Mouse (Mus musculus) midbrain, embryonic 13.5 days (tissue): ENCODE results near the gene Arhgap27. TPM values are rescaled to one million over a fixed set of nuclear protein-coding genes. Genes with fewer than 3 reads are reported as not detected.

ENCODE experiments used
- ATAC-seq: fragments of 200-750 bp; cut with Nextera tagmentation; 2 replicates; pipeline ENCODE4 v1.8.0; 2017; ENCODE audit warnings: mild to moderate bottlenecking, moderate TSS enrichment, moderate library complexity
- H3K27ac ChIP-seq: fragments of 300-500 bp; sonication (generic); 2 replicates; pipeline ENCODE4 v1.5.1; 2015; ENCODE audit warnings: inconsistent platforms, mild to moderate bottlenecking, moderate library complexity
- H3K27me3 ChIP-seq: fragments of 300-500 bp; sonication (generic); 2 replicates; pipeline ENCODE4 v1.6.1; 2015; ENCODE audit warnings: mild to moderate bottlenecking, inconsistent platforms
- H3K36me3 ChIP-seq: fragments of 300-500 bp; sonication (generic); 2 replicates; pipeline ENCODE4 v1.6.1; 2015; ENCODE audit warnings: mild to moderate bottlenecking, inconsistent platforms
- H3K4me1 ChIP-seq: fragments of 300-500 bp; sonication (generic); replicated peaks from 2 replicates; pipeline ENCODE4 v1.6.1; 2015; ENCODE audit warnings: inconsistent platforms
- H3K4me2 ChIP-seq: fragments of 300-500 bp; sonication (generic); replicated peaks from 2 replicates; pipeline ENCODE4 v1.6.1; 2015; ENCODE audit warnings: moderate library complexity, mild to moderate bottlenecking, inconsistent platforms
- H3K4me3 ChIP-seq: fragments of 300-500 bp; sonication (generic); replicated peaks from 2 replicates; pipeline ENCODE4 v1.5.1; 2015; ENCODE audit warnings: mild to moderate bottlenecking, inconsistent platforms
- H3K9ac ChIP-seq: fragments of 300-500 bp; sonication (generic); replicated peaks from 2 replicates; pipeline ENCODE4 v1.6.1; 2015; ENCODE audit warnings: mild to moderate bottlenecking, inconsistent platforms
- H3K9me3 ChIP-seq: fragments of 300-500 bp; sonication (generic); 2 replicates; pipeline ENCODE4 v1.6.1; 2016; ENCODE audit warnings: mild to moderate bottlenecking, inconsistent platforms
- WGBS: fragments of 180-500 bp; shearing (Covaris S2); methylation state at CpG from one replicate; pipeline ENCODE4 v1.1.7; 2015; 5-methylcytosine and 5-hydroxymethylcytosine counted together
- polyA plus RNA-seq: library from polyadenylated mRNA; unstranded; fragments of >200 nt; fragmentation: Nextera tagmentation; extraction: Ambion mirVana; gene quantifications from 2 replicates; pipeline ENCODE4 v1.2.1, GENCODE M21; 2015

The Arhgap27 gene
- polyA plus RNA-seq, 1 experiment from 2014 or later = 2.6 TPM

DNA sequence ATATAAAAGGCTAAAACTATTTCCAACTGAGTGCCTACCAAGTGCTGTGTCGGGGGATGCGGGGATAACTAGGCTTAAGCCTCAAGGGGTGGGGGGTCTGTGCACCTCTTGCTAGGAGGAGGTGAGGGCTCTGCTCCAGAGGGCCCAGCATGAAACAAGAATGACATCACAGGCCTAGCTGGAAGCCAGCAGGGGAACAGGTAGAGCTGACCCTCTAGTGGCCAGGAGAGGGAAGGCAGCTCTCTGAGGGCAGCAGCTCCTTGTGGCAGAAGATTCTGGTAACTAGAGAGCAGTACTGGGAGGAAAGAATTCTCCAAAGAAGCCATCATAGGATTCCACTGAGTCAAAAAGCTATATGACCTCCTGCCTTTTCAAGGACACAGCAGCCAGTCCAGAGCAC lies 38.7 kb upstream of the Arhgap27 start:
- Histone ChIP-seq H3K4me1 (0 out of 2 replicates have a peak, but pooled peaks cover under 1% of the 10 kb centered on the region), H3K4me2 (no peak overlapping the region), H3K36me3 (peaks cover 36% of the 10 kb centered on the region), H3K9ac (no peak overlapping the region), H3K27ac (no peak overlapping the region), H3K4me3 (no peak overlapping the region), H3K27me3 (no peaks in the 10 kb centered on the region), H3K9me3 (no peaks in the 10 kb centered on the region)
- 65% methylated on average over 2 of the region's 2 CpGs for WGBS
- ATAC-seq = no peak

DNA sequence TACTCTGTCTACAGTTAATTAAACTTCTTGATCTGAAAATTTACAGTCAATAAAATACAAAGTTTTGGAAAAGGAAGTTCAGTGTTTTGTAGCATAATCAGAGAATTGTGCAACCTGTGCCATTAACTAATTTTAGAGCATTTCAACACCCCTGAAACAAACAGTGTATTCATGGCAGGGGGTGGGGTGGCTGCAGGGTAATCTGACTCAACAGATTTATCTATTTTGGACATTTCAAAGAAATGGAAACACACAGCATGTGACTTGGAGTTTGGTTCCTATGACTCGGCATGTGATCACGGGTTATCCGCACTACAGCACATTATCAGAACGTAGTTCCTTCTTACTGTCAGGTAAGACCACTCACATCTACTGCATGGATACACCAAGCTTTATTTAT lies 36.5 kb upstream of the Arhgap27 start:
- WGBS = 95% methylated on average over 4 of the region's 4 CpGs
- Histone ChIP-seq H3K27me3 (no peaks in the 10 kb centered on the region), H3K4me2 (no peak overlapping the region), H3K4me1 (no peaks in the 10 kb centered on the region), H3K36me3 (peaks cover 48% of the 10 kb centered on the region), H3K27ac (no peak overlapping the region), H3K9me3 (no peaks in the 10 kb centered on the region), H3K9ac (no peak overlapping the region), H3K4me3 (no peak overlapping the region)
- no peak for ATAC-seq

DNA sequence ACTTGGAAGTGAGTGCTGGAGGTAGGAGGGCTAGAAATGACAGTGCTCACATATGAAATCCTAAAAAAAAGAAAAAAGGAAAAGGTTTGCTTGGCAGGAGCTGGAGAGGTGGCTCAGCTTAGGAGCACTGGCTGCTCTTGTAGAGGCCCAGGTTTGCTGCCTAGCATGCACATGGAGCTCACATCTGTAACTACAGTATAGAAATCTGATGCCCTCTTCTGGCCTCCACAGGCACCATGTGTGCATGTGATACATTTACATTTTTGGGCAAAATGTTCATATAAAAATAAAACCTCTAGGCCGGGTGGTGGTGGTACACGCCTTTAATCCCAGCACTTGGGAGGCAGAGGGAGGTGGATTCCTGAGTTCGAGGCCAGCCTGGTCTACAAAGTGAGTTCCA lies 35.6 kb upstream of the Arhgap27 start:
- WGBS = 88% methylated on average over 3 of the region's 3 CpGs
- no peak overlapping the region for H3K9ac ChIP-seq
- no peak overlapping the region for H3K27ac ChIP-seq
- H3K27me3 ChIP-seq = no peaks in the 10 kb centered on the region
- no peaks in the 10 kb centered on the region for H3K4me1 ChIP-seq
- no peaks in the 10 kb centered on the region for H3K9me3 ChIP-seq
- no peak overlapping the region for H3K4me3 ChIP-seq
- no peak overlapping the region for H3K4me2 ChIP-seq
- no peak for ATAC-seq
- H3K36me3 ChIP-seq = peaks cover 55% of the 10 kb centered on the region

DNA sequence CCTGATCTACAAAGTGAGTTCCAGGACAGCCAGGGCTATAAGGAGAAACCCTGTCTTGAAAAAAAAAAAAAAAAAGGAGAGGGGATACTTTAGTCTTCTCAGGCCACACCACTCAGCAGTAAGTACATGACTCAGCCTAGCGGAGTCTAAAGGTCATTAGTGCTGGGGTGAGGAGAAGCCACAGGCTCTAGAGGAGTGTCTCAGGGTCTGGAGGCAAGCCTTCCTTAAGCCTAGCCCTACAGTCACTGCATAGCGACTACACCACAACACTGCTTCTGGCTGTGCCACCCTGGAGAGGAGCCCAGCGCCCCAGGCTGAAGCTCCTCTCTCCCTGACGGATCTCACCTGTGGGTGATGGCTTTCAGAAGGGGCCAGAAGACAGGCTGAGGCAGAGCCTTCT lies 33.2 kb upstream of the Arhgap27 start:
- no peaks in the 10 kb centered on the region for H3K4me1 ChIP-seq
- no peaks in the 10 kb centered on the region for H3K27me3 ChIP-seq
- no peak overlapping the region for H3K9ac ChIP-seq
- 92% methylated on average over 4 of the region's 4 CpGs for WGBS
- no peak for ATAC-seq
- H3K27ac ChIP-seq = no peak overlapping the region
- peaks cover 60% of the 10 kb centered on the region for H3K36me3 ChIP-seq
- no peaks in the 10 kb centered on the region for H3K9me3 ChIP-seq
- no peak overlapping the region for H3K4me2 ChIP-seq
- no peak overlapping the region for H3K4me3 ChIP-seq

DNA sequence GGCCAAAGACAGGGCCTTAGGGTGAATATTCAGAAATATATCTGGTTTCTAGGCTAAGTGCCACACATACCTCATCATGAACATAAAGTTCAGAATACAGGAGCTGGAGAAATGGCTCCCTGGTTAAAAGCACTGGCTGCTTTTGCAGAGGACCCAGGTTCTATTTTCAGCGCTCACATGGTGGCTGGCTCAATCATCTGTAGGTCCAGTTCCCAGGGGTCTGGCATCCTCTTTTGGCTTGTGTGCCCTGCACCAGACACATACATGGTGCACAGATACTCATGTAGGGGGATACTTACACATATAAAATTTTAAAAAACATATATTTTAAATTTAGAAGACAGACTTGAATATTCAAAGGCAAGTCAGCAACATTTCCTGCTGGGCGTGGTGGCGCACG lies 32.7 kb upstream of the Arhgap27 start:
- ATAC-seq = no peak
- H3K27ac ChIP-seq = no peak overlapping the region
- no peak overlapping the region for H3K9ac ChIP-seq
- no peak overlapping the region for H3K4me2 ChIP-seq
- peaks cover 62% of the 10 kb centered on the region for H3K36me3 ChIP-seq
- H3K9me3 ChIP-seq = no peaks in the 10 kb centered on the region
- 96% methylated on average over 4 of the region's 4 CpGs for WGBS
- H3K4me1 ChIP-seq = no peaks in the 10 kb centered on the region
- H3K27me3 ChIP-seq = no peaks in the 10 kb centered on the region
- H3K4me3 ChIP-seq = no peak overlapping the region

DNA sequence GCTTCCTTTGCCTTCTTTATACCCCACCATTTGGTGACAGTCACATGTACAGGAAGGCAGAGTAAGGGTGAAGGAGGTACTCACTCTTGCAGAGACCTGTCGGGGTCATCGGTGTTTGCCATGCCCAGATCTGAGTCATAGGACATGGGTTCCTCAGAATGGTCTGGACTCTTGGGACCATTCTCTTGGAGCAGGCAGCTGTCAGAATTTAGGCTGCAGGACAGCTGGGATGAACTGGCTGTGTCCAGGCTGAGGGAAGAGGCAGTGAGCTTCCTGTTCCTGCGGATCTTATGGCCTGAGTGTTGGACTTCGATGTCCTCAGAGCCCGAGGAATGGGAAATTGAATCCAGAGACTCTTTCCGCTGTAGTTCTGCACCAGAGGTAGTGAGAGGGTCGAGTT lies 31.1 kb upstream of the Arhgap27 start:
- Histone ChIP-seq H3K4me3 (no peak overlapping the region), H3K27me3 (no peaks in the 10 kb centered on the region), H3K4me2 (no peak overlapping the region), H3K9me3 (no peaks in the 10 kb centered on the region), H3K36me3 (peaks cover 71% of the 10 kb centered on the region), H3K27ac (no peak overlapping the region), H3K9ac (no peak overlapping the region), H3K4me1 (no peaks in the 10 kb centered on the region)
- ATAC-seq = no peak
- WGBS = 94% methylated on average over 7 of the region's 7 CpGs

DNA sequence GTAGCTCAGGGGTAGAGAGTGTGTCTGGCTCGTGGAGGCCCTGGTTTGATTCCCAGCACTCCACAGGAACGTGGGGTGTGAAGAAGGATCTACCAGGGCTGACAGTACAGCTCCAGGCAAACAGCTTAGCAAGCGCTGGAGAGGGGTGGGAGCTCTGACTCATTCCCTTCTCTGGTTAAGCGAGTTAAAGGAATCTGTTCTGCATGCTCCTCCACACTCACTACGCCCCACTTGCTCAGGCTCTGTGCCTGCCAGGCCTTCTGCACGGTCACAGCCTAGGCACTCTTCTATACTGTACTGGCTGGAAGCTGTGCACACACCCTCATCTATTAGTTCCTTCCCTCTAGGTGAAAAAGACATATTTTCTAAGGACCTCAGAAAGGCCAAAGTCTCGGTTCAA lies 30.5 kb upstream of the Arhgap27 start:
- ATAC-seq = no peak
- H3K9ac ChIP-seq = no peak overlapping the region
- H3K9me3 ChIP-seq = no peaks in the 10 kb centered on the region
- H3K4me3 ChIP-seq = no peak overlapping the region
- WGBS = 94% methylated on average over 7 of the region's 7 CpGs
- no peak overlapping the region for H3K27ac ChIP-seq
- H3K4me1 ChIP-seq = no peaks in the 10 kb centered on the region
- H3K27me3 ChIP-seq = no peaks in the 10 kb centered on the region
- peaks cover 74% of the 10 kb centered on the region for H3K36me3 ChIP-seq
- H3K4me2 ChIP-seq = no peak overlapping the region

DNA sequence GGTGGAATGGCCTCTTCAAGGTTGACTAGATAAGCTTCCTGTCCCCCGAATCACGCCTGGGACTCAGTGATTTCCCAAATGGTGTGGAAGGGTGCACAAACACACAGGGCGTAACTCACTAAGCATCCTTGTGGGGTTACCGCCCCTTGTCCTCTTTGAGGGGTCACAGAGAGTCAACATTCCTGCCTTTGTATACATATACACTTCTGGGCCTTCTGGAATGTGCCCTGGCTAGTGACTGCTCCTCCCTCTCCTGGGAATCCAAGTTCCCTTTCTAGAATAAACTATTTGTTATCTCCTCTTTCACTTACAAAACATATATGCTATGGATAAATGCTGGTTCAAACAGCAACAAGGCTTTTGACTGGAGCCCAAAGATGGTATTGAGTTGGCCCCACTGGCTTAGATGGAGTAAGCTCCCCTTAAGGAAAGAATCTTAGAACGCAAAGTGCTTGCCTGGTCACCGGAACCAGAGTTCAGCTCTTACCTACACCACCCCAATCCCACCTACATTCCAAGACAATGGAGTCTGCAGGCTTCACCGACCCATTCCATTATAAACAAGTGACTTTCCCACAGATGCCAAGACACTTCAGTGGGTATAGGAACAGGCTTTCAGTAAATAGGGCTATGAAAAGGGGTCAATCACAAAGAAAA lies 24.5 kb upstream of the Arhgap27 start:
- Histone ChIP-seq H3K4me1 (no peaks in the 10 kb centered on the region), H3K4me3 (no peak overlapping the region), H3K36me3 (peaks cover 49% of the 10 kb centered on the region), H3K9ac (no peak overlapping the region), H3K27me3 (no peaks in the 10 kb centered on the region), H3K4me2 (no peak overlapping the region), H3K27ac (no peak overlapping the region), H3K9me3 (no peaks in the 10 kb centered on the region)
- 83% methylated on average over 7 of the region's 7 CpGs for WGBS
- no peak for ATAC-seq

DNA sequence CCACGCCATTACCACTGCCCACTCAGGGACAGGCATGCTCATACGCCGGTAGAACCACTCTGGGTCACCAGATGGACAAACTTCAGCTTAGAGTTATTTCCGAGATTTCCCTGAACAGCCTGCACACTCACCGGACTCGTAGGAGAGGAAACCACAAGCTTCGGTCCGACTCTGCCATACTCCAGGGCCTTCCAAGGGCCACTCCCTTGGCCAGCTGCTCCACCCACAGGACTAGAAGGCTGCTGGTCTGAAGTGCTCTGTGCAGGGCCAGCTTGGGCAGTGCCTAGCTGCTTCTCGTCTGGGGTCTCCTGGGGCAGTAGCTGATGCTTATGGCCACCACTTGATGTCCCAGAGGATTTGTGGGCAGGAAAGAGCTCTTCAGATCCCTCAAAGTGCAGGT lies 23.3 kb upstream of the Arhgap27 start:
- no peaks in the 10 kb centered on the region for H3K27me3 ChIP-seq
- H3K4me3 ChIP-seq = no peak overlapping the region
- no peaks in the 10 kb centered on the region for H3K9me3 ChIP-seq
- H3K4me1 ChIP-seq = no peaks in the 10 kb centered on the region
- H3K4me2 ChIP-seq = no peak overlapping the region
- H3K36me3 ChIP-seq = peaks cover 37% of the 10 kb centered on the region
- WGBS = 94% methylated on average over 9 of the region's 9 CpGs
- ATAC-seq = no peak
- no peak overlapping the region for H3K9ac ChIP-seq
- H3K27ac ChIP-seq = no peak overlapping the region

DNA sequence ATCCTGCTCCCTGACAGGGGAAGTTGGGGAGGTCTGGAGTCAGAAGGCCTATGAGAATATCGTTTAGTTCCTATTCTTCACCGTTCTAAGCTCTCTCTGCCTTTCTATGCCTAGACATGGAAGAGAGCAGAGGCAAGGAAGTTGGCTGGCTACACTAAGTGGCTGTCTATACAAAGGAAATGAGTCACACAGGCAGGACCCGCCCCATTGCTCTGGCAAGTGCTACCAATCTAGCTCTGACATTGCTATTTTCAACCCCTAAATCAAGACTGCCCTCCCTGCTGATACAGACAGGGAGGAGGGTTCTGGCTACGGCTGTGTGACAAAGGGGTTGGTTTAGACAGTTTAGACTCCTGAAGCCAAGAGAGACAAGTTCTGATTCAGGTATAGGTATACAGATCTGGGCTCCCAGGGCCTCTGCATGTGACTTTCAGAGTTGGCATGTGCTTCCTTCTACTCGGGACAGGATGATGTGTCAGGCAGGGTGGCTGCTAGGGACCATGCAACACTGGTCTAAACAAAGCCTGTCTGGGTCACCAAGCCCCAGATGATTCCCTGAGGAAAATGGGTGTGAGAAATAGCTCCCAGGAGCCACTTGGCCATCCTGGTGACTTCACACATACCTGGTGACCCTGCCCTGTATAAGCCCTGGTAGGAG lies 18.6 kb upstream of the Arhgap27 start:
- Histone ChIP-seq H3K4me1 (no peaks in the 10 kb centered on the region), H3K27me3 (no peaks in the 10 kb centered on the region), H3K4me3 (no peak overlapping the region), H3K9ac (no peak overlapping the region), H3K9me3 (no peaks in the 10 kb centered on the region), H3K4me2 (no peak overlapping the region), H3K27ac (no peak overlapping the region), H3K36me3 (peaks cover 45% of the 10 kb centered on the region)
- WGBS = 85% methylated on average over 5 of the region's 5 CpGs
- ATAC-seq = no peak

DNA sequence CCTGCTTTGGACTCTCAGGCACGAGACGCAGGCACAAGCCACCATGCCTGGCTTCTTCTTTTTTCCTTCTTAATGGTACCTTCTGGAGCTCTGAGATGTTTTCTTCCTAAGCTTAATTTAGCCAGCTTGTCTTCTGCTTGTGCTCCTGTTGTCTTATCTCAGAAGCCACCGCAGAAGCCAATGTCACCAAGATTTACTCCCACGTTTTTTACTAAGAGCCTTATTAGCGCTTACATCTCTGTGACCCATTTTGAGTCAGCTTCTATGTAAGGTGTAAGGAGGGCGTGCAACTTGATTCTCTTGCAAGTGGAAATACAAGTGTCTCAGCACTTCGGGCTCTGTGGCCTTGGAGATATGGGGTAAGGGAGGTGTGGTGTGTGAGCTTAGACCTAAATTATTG lies 18.0 kb upstream of the Arhgap27 start:
- ATAC-seq = no peak
- H3K4me3 ChIP-seq = no peak overlapping the region
- 95% methylated on average over 7 of the region's 7 CpGs for WGBS

DNA sequence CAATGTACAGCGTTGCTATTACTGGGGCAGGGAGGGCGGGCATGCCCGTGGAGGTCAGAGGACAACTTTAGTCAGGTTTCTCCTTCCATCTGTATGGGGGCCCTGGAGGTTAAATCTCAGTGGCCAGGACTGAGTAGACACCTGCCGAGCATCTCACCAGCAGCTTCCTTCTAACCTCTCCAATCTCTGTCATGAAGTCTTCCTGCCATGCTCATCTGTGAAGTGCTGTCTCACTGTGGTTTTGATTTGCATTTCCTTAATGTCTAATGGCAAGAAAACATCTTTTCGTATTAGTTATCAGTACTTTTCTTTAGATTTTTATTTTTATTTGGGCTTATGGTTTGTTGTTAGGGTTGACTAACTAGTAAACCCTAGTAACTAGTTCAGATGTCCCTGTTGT lies 17.0 kb upstream of the Arhgap27 start:
- 95% methylated on average over 5 of the region's 5 CpGs for WGBS
- Histone ChIP-seq H3K4me2 (no peak overlapping the region), H3K27me3 (no peaks in the 10 kb centered on the region), H3K27ac (no peak overlapping the region), H3K36me3 (peaks cover 47% of the 10 kb centered on the region), H3K9me3 (no peaks in the 10 kb centered on the region), H3K9ac (no peak overlapping the region), H3K4me1 (no peaks in the 10 kb centered on the region), H3K4me3 (no peak overlapping the region)
- ATAC-seq = no peak

More for the DNA sequence above, 18.0 kb upstream of the Arhgap27 start:
- Histone ChIP-seq H3K9ac (no peak overlapping the region), H3K27ac (no peak overlapping the region), H3K4me2 (no peak overlapping the region), H3K4me1 (no peaks in the 10 kb centered on the region), H3K27me3 (no peaks in the 10 kb centered on the region), H3K36me3 (peaks cover 45% of the 10 kb centered on the region), H3K9me3 (no peaks in the 10 kb centered on the region)

DNA sequence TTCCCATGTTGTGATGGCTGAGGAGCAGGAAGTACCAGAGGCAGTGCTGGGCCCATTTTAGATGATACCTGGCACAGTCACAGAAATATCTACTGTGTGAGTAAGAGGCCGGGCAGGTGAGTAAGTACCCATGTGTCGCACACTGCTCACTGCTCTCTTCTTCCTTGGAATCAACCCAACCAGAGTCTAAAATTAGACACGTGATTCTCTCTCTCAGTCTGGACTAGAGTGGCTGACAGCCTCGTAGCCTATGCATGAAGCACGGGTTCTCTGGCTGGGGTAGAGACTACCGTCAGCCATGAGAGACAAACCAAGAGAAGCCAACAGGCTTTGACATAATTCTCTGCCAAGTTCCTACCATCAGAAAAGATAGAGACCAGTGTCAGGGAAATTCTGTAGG lies 14.8 kb upstream of the Arhgap27 start:
- no peak for ATAC-seq
- Histone ChIP-seq H3K4me1 (no peaks in the 10 kb centered on the region), H3K4me2 (no peak overlapping the region), H3K9ac (no peak overlapping the region), H3K27ac (no peak overlapping the region), H3K9me3 (no peaks in the 10 kb centered on the region), H3K27me3 (no peaks in the 10 kb centered on the region), H3K4me3 (no peak overlapping the region), H3K36me3 (peaks cover 66% of the 10 kb centered on the region)
- WGBS = 92% methylated on average over 6 of the region's 6 CpGs
